Mouse (Mus musculus) urinary bladder, postnatal 0 days (tissue): Measurements from ENCODE around the gene Rbmx. TPM values are rescaled to one million over a fixed set of nuclear protein-coding genes. Genes with fewer than 3 reads are reported as not detected.

Experiments used
- polyA plus RNA-seq: library from polyadenylated mRNA; unstranded; fragments of >200 nt; fragmentation: Nextera tagmentation; extraction: Ambion mirVana; gene quantifications from 2 replicates; pipeline ENCODE4 v1.2.1, GENCODE M21; 2015

The Rbmx gene
- 27.0 and 32.0 TPM in 2 replicates for polyA plus RNA-seq

GRCm38 (mm10) chrX:57392367-57393246, at the start of gene Rbmx:
Gene Rbmx, minus strand, starts transcription at chrX:57393036.

GRCm38 (mm10) chrX:57408769-57409168, 15.9 kb upstream of the Rbmx start, which contains the start of gene Gm364:
Gene Gm364, plus strand, starts transcription at chrX:57409154.

GRCm38 (mm10) chrX:57338371-57339211, 54.2 kb downstream of the Rbmx start, which contains the start of gene Arhgef6:
Gene Arhgef6, minus strand, starts transcription at chrX:57338729.

Other genes starting within 250 kb of the Rbmx start
- gene Cd40lg, start 180.9 kb downstream of the Rbmx start, polyA plus RNA-seq: not detected in 2 replicates
- gene Arhgef6, start 54.3 kb downstream of the Rbmx start, polyA plus RNA-seq: 5.1 and 6.5 TPM in 2 replicates
- not detected in 2 replicates for gene Gm364, start 16.1 kb upstream of the Rbmx start, polyA plus RNA-seq
- gene Gpr101, start 110.7 kb upstream of the Rbmx start, polyA plus RNA-seq: not detected in 2 replicates